Mouse (Mus musculus): ENCODE data around the gene Bcor. TPM values are rescaled to one million over a fixed set of nuclear protein-coding genes. Genes with fewer than 3 reads are reported as not detected.

Gene Bcor
- polyA plus RNA-seq, 1 experiment from 2014 or later, result 17.5 TPM

DNA sequence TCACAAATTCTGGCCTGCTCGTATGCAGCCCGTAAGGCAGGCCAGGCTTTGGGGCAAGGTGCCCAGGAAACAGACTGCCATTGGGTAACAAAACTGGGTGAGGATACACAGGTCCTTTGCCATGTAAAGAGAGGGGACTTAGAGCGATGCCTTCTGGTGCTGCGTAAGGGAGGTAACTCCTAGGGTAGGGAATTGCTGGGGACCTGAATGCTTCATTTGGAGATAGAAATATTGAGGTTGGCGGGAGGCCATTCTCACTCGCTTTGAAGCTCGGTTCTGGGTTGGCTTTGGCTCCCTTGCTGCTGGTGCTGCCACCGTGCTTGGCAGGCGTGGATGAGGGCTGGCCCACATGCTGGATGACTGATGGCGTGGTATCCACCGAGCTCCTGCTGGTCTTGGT, 102.9 kb downstream of the Bcor start:
- Histone ChIP-seq H3K4me3 (ENCODE audit: low read depth, low read length) (no peak overlapping the region), H3K4me2 (ENCODE audit: low read length) (no peak overlapping the region), H3K4me1 (ENCODE audit: control insufficient read depth, insufficient read depth, low read length) (peaks cover 3% of the 10 kb centered on the region), H3K27me3 (replicated peaks; ENCODE audit: control insufficient read depth, insufficient read depth, low read length) (no peaks in the 10 kb centered on the region), H3K9ac (ENCODE audit: low read length) (no peak overlapping the region), H3K36me3 (ENCODE audit: control insufficient read depth, insufficient read depth, low read length) (peaks cover 37% of the 10 kb centered on the region), H3K27ac (ENCODE audit: low read depth, low read length) (no peak overlapping the region), H3K9me3 (replicated peaks; ENCODE audit: control insufficient read depth, low read length) (no peaks in the 10 kb centered on the region)
- no peak for ATAC-seq
- 81% methylated on average over 11 of the region's 11 CpGs for WGBS
- no peak for DNase-seq (ENCODE audit: low spot score)

DNA sequence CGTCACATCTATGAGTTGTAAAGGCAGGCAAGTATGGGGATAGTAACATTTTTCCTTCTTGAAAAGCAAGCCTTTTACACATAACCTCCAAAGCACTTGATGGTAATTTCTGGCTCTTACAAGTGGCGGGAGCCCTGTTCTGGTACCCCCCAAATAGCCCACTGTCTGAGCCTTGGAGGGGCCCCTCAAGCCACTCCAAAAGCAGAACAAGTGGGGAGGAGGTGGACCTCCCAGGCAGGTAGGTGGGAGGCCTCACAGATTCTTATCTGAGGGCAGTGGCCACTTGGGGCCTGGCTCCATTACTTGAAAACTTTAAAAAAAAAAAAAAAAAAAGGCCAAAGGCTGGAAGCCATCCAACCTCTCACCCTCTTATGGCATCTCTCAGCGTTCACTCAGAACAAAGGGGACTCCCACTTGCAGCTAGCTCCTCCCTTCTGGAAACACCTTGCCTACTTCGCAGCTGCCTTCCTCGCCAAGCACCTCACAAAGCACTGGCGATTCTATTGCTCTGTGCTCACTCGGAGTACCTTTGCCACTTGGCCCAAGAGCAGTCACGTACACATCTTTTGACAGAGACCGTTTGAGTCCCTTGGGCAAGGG, 106.7 kb downstream of the Bcor start:
- Histone ChIP-seq H3K36me3 (ENCODE audit: control insufficient read depth, insufficient read depth, low read length) (peaks cover 35% of the 10 kb centered on the region), H3K9ac (ENCODE audit: low read length) (no peak overlapping the region), H3K27ac (ENCODE audit: low read depth, low read length) (no peak overlapping the region), H3K4me2 (ENCODE audit: low read length) (no peak overlapping the region), H3K27me3 (replicated peaks; ENCODE audit: control insufficient read depth, insufficient read depth, low read length) (no peaks in the 10 kb centered on the region), H3K4me1 (ENCODE audit: control insufficient read depth, insufficient read depth, low read length) (no peaks in the 10 kb centered on the region), H3K9me3 (replicated peaks; ENCODE audit: control insufficient read depth, low read length) (no peaks in the 10 kb centered on the region), H3K4me3 (ENCODE audit: low read depth, low read length) (no peak overlapping the region)
- DNase-seq (ENCODE audit: low spot score) (no peak), ATAC-seq (no peak)
- WGBS, result 70% methylated on average over 9 of the region's 9 CpGs

DNA sequence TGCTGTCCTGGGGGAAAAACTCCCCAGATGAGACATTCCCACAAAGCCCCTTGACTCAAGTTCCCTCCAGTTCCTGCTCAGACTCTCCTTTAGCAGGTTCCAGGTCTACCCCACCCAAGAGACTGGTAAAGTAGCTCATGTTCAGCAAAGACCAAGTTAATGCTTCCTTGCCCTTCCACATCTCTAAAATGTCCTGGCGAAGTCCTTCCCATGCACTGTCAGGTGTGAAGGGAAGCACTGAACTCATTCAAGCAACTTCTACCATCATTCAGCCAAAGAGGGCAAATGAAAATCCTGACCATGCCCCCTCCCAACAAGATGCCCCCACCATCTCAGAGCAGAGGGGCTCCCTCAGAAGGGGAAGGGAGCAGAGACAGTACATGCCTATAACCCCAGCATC, 107.5 kb downstream of the Bcor start:
- peaks cover 35% of the 10 kb centered on the region for H3K36me3 ChIP-seq (ENCODE audit: control insufficient read depth, insufficient read depth, low read length)
- no peaks in the 10 kb centered on the region for H3K27me3 ChIP-seq (replicated peaks; ENCODE audit: control insufficient read depth, insufficient read depth, low read length)
- peaks cover 4% of the 10 kb centered on the region; the same call in 1 of the 2 replicates for H3K4me1 ChIP-seq (ENCODE audit: control insufficient read depth, insufficient read depth, low read length)
- H3K4me3 ChIP-seq (ENCODE audit: low read depth, low read length), result no peak overlapping the region
- no peak overlapping the region for H3K27ac ChIP-seq (ENCODE audit: low read depth, low read length)
- DNase-seq (ENCODE audit: low spot score) (no peak), ATAC-seq (no peak)
- whole genome bisulfite sequencing, result 100% methylated on average over 1 of the region's 1 CpGs
- H3K9ac ChIP-seq (ENCODE audit: low read length), result no peak overlapping the region
- H3K9me3 ChIP-seq (replicated peaks; ENCODE audit: control insufficient read depth, low read length), result no peaks in the 10 kb centered on the region
- no peak overlapping the region for H3K4me2 ChIP-seq (ENCODE audit: low read length)

DNA sequence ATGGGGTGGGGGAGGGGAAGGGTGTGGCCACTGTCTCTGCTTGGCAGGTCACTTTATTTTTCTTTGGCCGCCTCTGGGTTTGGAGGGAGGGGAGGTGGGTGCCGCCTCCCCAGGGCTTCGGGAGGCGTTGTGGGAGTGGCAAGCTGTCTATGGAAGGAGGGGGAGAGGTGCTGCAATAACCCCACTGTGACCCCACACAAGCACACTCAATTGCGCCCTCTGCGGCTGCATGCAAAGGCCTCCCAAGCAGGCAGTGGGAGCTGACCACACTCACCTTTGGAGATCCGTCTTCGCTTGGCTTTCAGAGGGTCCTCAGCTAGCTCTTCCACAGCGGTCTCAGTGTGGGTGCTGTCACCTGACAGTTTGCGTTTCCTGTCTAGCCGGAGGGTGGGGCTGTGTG, 111.4 kb downstream of the Bcor start:
- no peak overlapping the region for H3K4me2 ChIP-seq (ENCODE audit: low read length)
- H3K27ac ChIP-seq (ENCODE audit: low read depth, low read length), result no peak overlapping the region
- H3K9ac ChIP-seq (ENCODE audit: low read length), result no peak overlapping the region
- H3K9me3 ChIP-seq (replicated peaks; ENCODE audit: control insufficient read depth, low read length), result no peaks in the 10 kb centered on the region
- H3K27me3 ChIP-seq (replicated peaks; ENCODE audit: control insufficient read depth, insufficient read depth, low read length), result no peaks in the 10 kb centered on the region
- 56% methylated on average over 11 of the region's 11 CpGs for WGBS
- no peak overlapping the region for H3K4me3 ChIP-seq (ENCODE audit: low read depth, low read length)
- DNase-seq (ENCODE audit: low spot score) (no peak), ATAC-seq (no peak)
- peaks cover 27% of the 10 kb centered on the region for H3K36me3 ChIP-seq (ENCODE audit: control insufficient read depth, insufficient read depth, low read length)
- peaks cover 4% of the 10 kb centered on the region; the same call in 1 of the 2 replicates for H3K4me1 ChIP-seq (ENCODE audit: control insufficient read depth, insufficient read depth, low read length)

DNA sequence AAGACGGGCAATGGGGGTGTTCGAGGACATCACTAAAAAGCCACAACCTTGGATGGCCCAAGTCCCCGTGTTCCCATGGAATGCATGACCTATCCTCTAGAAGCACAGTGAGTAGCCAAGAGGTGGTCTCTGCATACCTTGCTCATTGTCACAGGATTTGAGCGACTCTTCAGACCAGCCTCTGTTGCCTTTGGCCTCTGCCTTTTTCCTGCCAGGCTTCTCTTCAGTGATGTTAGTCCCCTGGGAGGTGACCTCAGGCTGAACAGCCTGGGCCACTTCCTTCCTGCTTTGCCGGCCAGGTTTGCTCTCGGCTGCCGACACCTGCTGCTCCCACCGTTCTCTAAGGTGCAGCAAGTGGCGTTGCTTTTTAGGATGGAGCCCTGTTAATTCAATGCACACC, 112.0 kb downstream of the Bcor start:
- no peak for ATAC-seq
- peaks cover 27% of the 10 kb centered on the region for H3K36me3 ChIP-seq (ENCODE audit: control insufficient read depth, insufficient read depth, low read length)
- H3K9ac ChIP-seq (ENCODE audit: low read length), result no peak overlapping the region
- no peak for DNase-seq (ENCODE audit: low spot score)
- WGBS, result 38% methylated on average over 9 of the region's 9 CpGs
- H3K4me3 ChIP-seq (ENCODE audit: low read depth, low read length), result no peak overlapping the region
- no peaks in the 10 kb centered on the region for H3K9me3 ChIP-seq (replicated peaks; ENCODE audit: control insufficient read depth, low read length)
- peaks cover 4% of the 10 kb centered on the region; the same call in 1 of the 2 replicates for H3K4me1 ChIP-seq (ENCODE audit: control insufficient read depth, insufficient read depth, low read length)
- no peak overlapping the region for H3K4me2 ChIP-seq (ENCODE audit: low read length)
- H3K27ac ChIP-seq (ENCODE audit: low read depth, low read length), result no peak overlapping the region
- H3K27me3 ChIP-seq (replicated peaks; ENCODE audit: control insufficient read depth, insufficient read depth, low read length), result no peaks in the 10 kb centered on the region

DNA sequence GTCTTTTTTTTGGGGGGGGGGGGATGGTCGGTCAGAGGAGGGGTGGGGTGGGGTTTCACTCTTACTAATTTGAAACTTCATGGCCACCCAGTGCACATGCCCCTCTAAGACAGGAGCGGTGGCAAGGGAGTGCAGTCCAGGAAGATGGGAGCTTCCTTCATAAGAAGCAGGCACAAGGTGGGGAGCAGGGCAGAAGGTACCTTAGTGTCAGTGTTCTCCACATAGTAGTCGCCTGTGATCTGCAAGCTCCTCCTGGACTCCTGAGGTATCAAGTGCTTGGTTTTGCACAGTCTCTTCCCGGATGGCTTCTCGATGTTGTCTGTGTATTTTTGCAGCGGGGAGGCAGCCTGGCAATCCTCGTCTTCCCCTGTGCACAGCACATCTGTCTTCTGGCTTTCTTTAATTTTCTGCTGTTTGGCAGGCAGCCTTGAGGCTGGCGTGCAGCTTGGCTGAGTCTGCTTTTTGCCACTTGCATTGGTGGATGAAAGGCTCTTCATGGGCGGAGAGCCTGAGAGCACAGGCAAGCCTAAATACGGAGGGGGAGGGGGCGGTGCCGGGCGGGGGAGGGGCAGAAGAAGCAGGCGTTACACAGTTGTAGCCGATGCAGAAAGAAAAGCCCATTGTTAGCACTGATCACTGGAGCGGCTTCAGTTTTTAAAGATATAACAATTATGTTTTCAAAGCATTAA, 112.8 kb downstream of the Bcor start:
- 20% methylated on average over 15 of the region's 16 CpGs for WGBS
- Histone ChIP-seq H3K27ac (ENCODE audit: low read depth, low read length) (no peak overlapping the region), H3K4me3 (ENCODE audit: low read depth, low read length) (no peak overlapping the region), H3K27me3 (replicated peaks; ENCODE audit: control insufficient read depth, insufficient read depth, low read length) (no peaks in the 10 kb centered on the region), H3K36me3 (ENCODE audit: control insufficient read depth, insufficient read depth, low read length) (peaks cover 30% of the 10 kb centered on the region), H3K4me2 (ENCODE audit: low read length) (no peak overlapping the region), H3K4me1 (ENCODE audit: control insufficient read depth, insufficient read depth, low read length) (peaks cover 4% of the 10 kb centered on the region; the same call in 1 of the 2 replicates), H3K9ac (ENCODE audit: low read length) (no peak overlapping the region), H3K9me3 (replicated peaks; ENCODE audit: control insufficient read depth, low read length) (no peaks in the 10 kb centered on the region)
- ATAC-seq (peak; percentile 82), DNase-seq (ENCODE audit: low spot score) (peak; percentile 70)

DNA sequence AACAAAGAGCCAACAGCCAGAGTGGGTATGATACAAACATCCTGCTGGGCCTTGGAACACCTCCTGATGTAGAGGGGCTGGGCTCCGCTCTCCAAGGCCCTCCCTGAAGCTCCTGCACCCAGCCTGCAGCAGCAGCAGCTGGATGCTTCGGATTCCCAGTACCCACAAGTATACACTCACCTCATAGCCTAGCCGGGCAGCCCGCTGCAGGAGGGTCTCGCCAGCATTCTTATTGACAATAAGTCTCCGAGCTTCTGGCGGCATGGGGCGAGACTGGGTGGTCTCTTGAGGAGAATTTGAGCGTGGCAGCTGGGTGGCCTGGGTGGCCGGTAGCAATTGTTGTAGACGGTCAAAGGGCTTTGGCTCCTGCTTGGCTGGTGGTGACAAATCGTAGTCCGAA, 113.5 kb downstream of the Bcor start:
- DNase-seq (ENCODE audit: low spot score), result no peak
- ATAC-seq, result no peak
- H3K36me3 ChIP-seq (ENCODE audit: control insufficient read depth, insufficient read depth, low read length), result peaks cover 30% of the 10 kb centered on the region

DNA sequence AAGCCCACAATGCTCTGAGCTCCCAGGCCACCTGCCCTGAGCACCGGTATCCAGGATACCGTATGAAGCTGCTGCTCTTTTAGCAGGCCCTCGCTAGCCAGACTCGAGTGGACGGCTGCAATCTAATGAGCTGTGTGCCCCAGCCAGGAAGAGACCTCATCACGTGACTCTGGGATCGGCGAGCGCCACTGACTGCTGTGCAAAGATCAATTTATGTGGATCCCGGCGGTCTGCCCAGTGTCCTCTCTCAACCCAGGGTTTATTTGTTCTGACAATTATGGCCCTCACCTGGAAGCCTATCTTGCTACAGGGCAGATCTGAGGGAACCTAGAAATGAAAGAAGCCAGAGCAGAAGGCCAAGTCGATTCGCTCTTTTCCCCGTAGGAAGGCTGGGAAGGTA, 116.8 kb downstream of the Bcor start:
- no peak for ATAC-seq
- H3K4me2 ChIP-seq (ENCODE audit: low read length), result no peak overlapping the region
- DNase-seq (ENCODE audit: low spot score), result no peak
- H3K27me3 ChIP-seq (replicated peaks; ENCODE audit: control insufficient read depth, insufficient read depth, low read length), result no peaks in the 10 kb centered on the region
- no peak overlapping the region for H3K9ac ChIP-seq (ENCODE audit: low read length)
- 80% methylated on average over 14 of the region's 14 CpGs for WGBS
- H3K27ac ChIP-seq (ENCODE audit: low read depth, low read length), result no peak overlapping the region
- peaks cover 60% of the 10 kb centered on the region for H3K36me3 ChIP-seq (ENCODE audit: control insufficient read depth, insufficient read depth, low read length)
- H3K4me3 ChIP-seq (ENCODE audit: low read depth, low read length), result no peak overlapping the region
- no peaks in the 10 kb centered on the region for H3K9me3 ChIP-seq (replicated peaks; ENCODE audit: control insufficient read depth, low read length)
- peaks cover 4% of the 10 kb centered on the region; the same call in 1 of the 2 replicates for H3K4me1 ChIP-seq (ENCODE audit: control insufficient read depth, insufficient read depth, low read length)

More for the DNA sequence above, 113.5 kb downstream of the Bcor start:
- Histone ChIP-seq H3K4me1 (ENCODE audit: control insufficient read depth, insufficient read depth, low read length) (peaks cover 4% of the 10 kb centered on the region; the same call in 1 of the 2 replicates), H3K27me3 (replicated peaks; ENCODE audit: control insufficient read depth, insufficient read depth, low read length) (no peaks in the 10 kb centered on the region), H3K4me3 (ENCODE audit: low read depth, low read length) (no peak overlapping the region), H3K9me3 (replicated peaks; ENCODE audit: control insufficient read depth, low read length) (no peaks in the 10 kb centered on the region), H3K4me2 (ENCODE audit: low read length) (no peak overlapping the region), H3K9ac (ENCODE audit: low read length) (no peak overlapping the region), H3K27ac (ENCODE audit: low read depth, low read length) (no peak overlapping the region)
- 44% methylated on average over 13 of the region's 13 CpGs for WGBS

DNA sequence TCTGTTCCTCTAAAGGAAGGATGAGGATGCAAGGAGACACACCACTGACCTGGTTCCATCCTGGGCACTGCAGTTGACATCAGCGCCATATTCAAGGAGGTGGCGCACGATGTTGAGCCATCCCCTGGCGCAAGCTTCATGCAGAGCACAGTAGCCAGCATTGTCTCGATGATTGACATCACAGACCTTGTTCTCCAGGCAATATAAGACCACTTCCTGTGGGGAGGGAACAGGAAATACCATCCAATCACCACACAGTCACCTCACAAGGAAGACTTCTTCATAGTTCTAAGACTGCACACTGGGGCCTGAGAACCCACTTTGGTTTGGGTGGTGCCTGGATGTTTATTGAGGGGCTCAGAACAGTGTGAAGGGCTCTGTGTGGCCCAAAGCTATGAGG, 118.7 kb downstream of the Bcor start:
- H3K9ac ChIP-seq (ENCODE audit: low read length), result no peak overlapping the region
- no peaks in the 10 kb centered on the region for H3K9me3 ChIP-seq (replicated peaks; ENCODE audit: control insufficient read depth, low read length)
- no peak for ATAC-seq
- DNase-seq (ENCODE audit: low spot score), result no peak
- no peaks in the 10 kb centered on the region for H3K27me3 ChIP-seq (replicated peaks; ENCODE audit: control insufficient read depth, insufficient read depth, low read length)
- no peaks in the 10 kb centered on the region for H3K4me1 ChIP-seq (ENCODE audit: control insufficient read depth, insufficient read depth, low read length)
- no peak overlapping the region for H3K27ac ChIP-seq (ENCODE audit: low read depth, low read length)
- peaks cover 55% of the 10 kb centered on the region for H3K36me3 ChIP-seq (ENCODE audit: control insufficient read depth, insufficient read depth, low read length)
- 87% methylated on average over 5 of the region's 5 CpGs for WGBS
- H3K4me3 ChIP-seq (ENCODE audit: low read depth, low read length), result no peak overlapping the region
- no peak overlapping the region for H3K4me2 ChIP-seq (ENCODE audit: low read length)
